Mouse (Mus musculus): ENCODE results near the gene Irak3.
"Not testable (repeated sequence)": the region's sequence is repeated elsewhere in the genome, so short reads cannot be mapped to it uniquely, and the experiment has no call there.

Irak3 gene

GRCm38 (mm10) chr10:120233655-120234367 lies 31.9 kb upstream of the Irak3 start:
- no peaks in the 10 kb centered on the region for H3K9me3 ChIP-seq (ENCODE audit: low read length)
- H3K36me3 ChIP-seq (ENCODE audit: insufficient read depth, low read length): peaks cover 40% of the 10 kb centered on the region
- TF ChIP-seq POU5F1 (IDR thresholded peaks at IDR 0.05; ENCODE audit: borderline replicate concordance, low read length): no peak
- TF ChIP-seq NANOG (IDR thresholded peaks at IDR 0.05; ENCODE audit: borderline replicate concordance, low read length): no peak
- TF ChIP-seq CTCF (conservative IDR thresholded peaks at IDR 0.05; ENCODE audit: low read length): peak; percentile 80
- H3K27me3 ChIP-seq (ENCODE audit: insufficient read depth, low read length): 0 out of 2 replicates have a peak, but pooled peaks cover 11% of the 10 kb centered on the region
- peak overlapping the region; percentile 46 for H3K4me3 ChIP-seq (replicated peaks; ENCODE audit: low read length)
- peaks cover 39% of the 10 kb centered on the region for H3K4me1 ChIP-seq (replicated peaks; ENCODE audit: low read depth, low read length)

- TF ChIP-seq POU5F1 (IDR thresholded peaks at IDR 0.05; ENCODE audit: borderline replicate concordance, low read length) (no peak), CTCF (conservative IDR thresholded peaks at IDR 0.05; ENCODE audit: low read length) (peak; percentile 90)
- H3K36me3 ChIP-seq (ENCODE audit: insufficient read depth, low read length): peaks cover 48% of the 10 kb centered on the region
Observed at GRCm38 (mm10) chr10:120231718-120232117, 29.8 kb upstream of the Irak3 start.

GRCm38 (mm10) chr10:120226871-120227661 lies 25.1 kb upstream of the Irak3 start, which contains the start of gene Llph:
Gene Llph, plus strand, starts transcription at chr10:120227070.
- Histone ChIP-seq H3K27me3 (ENCODE audit: insufficient read depth, low read length) (no peaks in the 10 kb centered on the region), H3K36me3 (ENCODE audit: insufficient read depth, low read length) (peaks cover 45% of the 10 kb centered on the region), H3K4me1 (replicated peaks; ENCODE audit: low read depth, low read length) (peaks cover 40% of the 10 kb centered on the region), H3K4me3 (replicated peaks; ENCODE audit: low read length) (peak within 1 kb of the TSS; percentile 100), H3K9me3 (ENCODE audit: low read length) (no peaks in the 10 kb centered on the region)
- TF ChIP-seq NANOG (IDR thresholded peaks at IDR 0.05; ENCODE audit: borderline replicate concordance, low read length) (no peak), POU5F1 (IDR thresholded peaks at IDR 0.05; ENCODE audit: borderline replicate concordance, low read length) (no peak), CTCF (conservative IDR thresholded peaks at IDR 0.05; ENCODE audit: low read length) (no peak)

More at GRCm38 (mm10) chr10:120231718-120232117, 29.8 kb upstream of the Irak3 start:
- H3K9me3 ChIP-seq (ENCODE audit: low read length): no peaks in the 10 kb centered on the region
- H3K4me1 ChIP-seq (replicated peaks; ENCODE audit: low read depth, low read length): peaks cover 44% of the 10 kb centered on the region
- no peak overlapping the region for H3K4me3 ChIP-seq (replicated peaks; ENCODE audit: low read length)
- 0 out of 2 replicates have a peak, but pooled peaks cover 3% of the 10 kb centered on the region for H3K27me3 ChIP-seq (ENCODE audit: insufficient read depth, low read length)

- TF ChIP-seq POU5F1 (IDR thresholded peaks at IDR 0.05; ENCODE audit: borderline replicate concordance, low read length) (no peak), CTCF (conservative IDR thresholded peaks at IDR 0.05; ENCODE audit: low read length) (no peak), NANOG (IDR thresholded peaks at IDR 0.05; ENCODE audit: borderline replicate concordance, low read length) (no peak)
- Histone ChIP-seq H3K9me3 (ENCODE audit: low read length) (no peaks in the 10 kb centered on the region), H3K4me3 (replicated peaks; ENCODE audit: low read length) (no peak overlapping the region), H3K4me1 (replicated peaks; ENCODE audit: low read depth, low read length) (no peaks in the 10 kb centered on the region), H3K36me3 (ENCODE audit: insufficient read depth, low read length) (peaks cover 41% of the 10 kb centered on the region), H3K27me3 (ENCODE audit: insufficient read depth, low read length) (no peaks in the 10 kb centered on the region)
Observed at GRCm38 (mm10) chr10:120220776-120221175, 18.8 kb upstream of the Irak3 start.

GRCm38 (mm10) chr10:120219578-120220359 lies 17.8 kb upstream of the Irak3 start:
- H3K4me1 ChIP-seq (replicated peaks; ENCODE audit: low read depth, low read length): no peaks in the 10 kb centered on the region
- TF ChIP-seq NANOG (IDR thresholded peaks at IDR 0.05; ENCODE audit: borderline replicate concordance, low read length) (no peak), CTCF (conservative IDR thresholded peaks at IDR 0.05; ENCODE audit: low read length) (no peak), POU5F1 (IDR thresholded peaks at IDR 0.05; ENCODE audit: borderline replicate concordance, low read length) (no peak)
- no peak overlapping the region for H3K4me3 ChIP-seq (replicated peaks; ENCODE audit: low read length)
- H3K9me3 ChIP-seq (ENCODE audit: low read length): no peaks in the 10 kb centered on the region
- H3K27me3 ChIP-seq (ENCODE audit: insufficient read depth, low read length): no peaks in the 10 kb centered on the region
- H3K36me3 ChIP-seq (ENCODE audit: insufficient read depth, low read length): peaks cover 45% of the 10 kb centered on the region

GRCm38 (mm10) chr10:120218996-120219395 lies 17.1 kb upstream of the Irak3 start:
- H3K9me3 ChIP-seq (ENCODE audit: low read length): no peaks in the 10 kb centered on the region
- TF ChIP-seq NANOG (IDR thresholded peaks at IDR 0.05; ENCODE audit: borderline replicate concordance, low read length): no peak
- no peak for TF ChIP-seq CTCF (conservative IDR thresholded peaks at IDR 0.05; ENCODE audit: low read length)
- no peak for TF ChIP-seq POU5F1 (IDR thresholded peaks at IDR 0.05; ENCODE audit: borderline replicate concordance, low read length)
- no peaks in the 10 kb centered on the region for H3K4me1 ChIP-seq (replicated peaks; ENCODE audit: low read depth, low read length)
- no peak overlapping the region for H3K4me3 ChIP-seq (replicated peaks; ENCODE audit: low read length)
- H3K27me3 ChIP-seq (ENCODE audit: insufficient read depth, low read length): no peaks in the 10 kb centered on the region
- peaks cover 41% of the 10 kb centered on the region for H3K36me3 ChIP-seq (ENCODE audit: insufficient read depth, low read length)

- H3K4me1 ChIP-seq (replicated peaks; ENCODE audit: low read depth, low read length); H3K9me3 ChIP-seq (ENCODE audit: low read length); H3K4me3 ChIP-seq (replicated peaks; ENCODE audit: low read length); H3K27me3 ChIP-seq (ENCODE audit: insufficient read depth, low read length): not testable (repeated sequence)
- H3K36me3 ChIP-seq (ENCODE audit: insufficient read depth, low read length): peaks cover 38% of the 10 kb centered on the region
Observed at GRCm38 (mm10) chr10:120217099-120217498, 15.2 kb upstream of the Irak3 start.

GRCm38 (mm10) chr10:120210096-120210495 lies 8.2 kb upstream of the Irak3 start:
- H3K4me3 ChIP-seq (replicated peaks; ENCODE audit: low read length): no peak overlapping the region
- TF ChIP-seq NANOG (IDR thresholded peaks at IDR 0.05; ENCODE audit: borderline replicate concordance, low read length) (no peak), POU5F1 (IDR thresholded peaks at IDR 0.05; ENCODE audit: borderline replicate concordance, low read length) (no peak), CTCF (conservative IDR thresholded peaks at IDR 0.05; ENCODE audit: low read length) (no peak)
- no peaks in the 10 kb centered on the region for H3K27me3 ChIP-seq (ENCODE audit: insufficient read depth, low read length)
- H3K4me1 ChIP-seq (replicated peaks; ENCODE audit: low read depth, low read length): peaks cover 28% of the 10 kb centered on the region
- H3K9me3 ChIP-seq (ENCODE audit: low read length): peaks cover 6% of the 10 kb centered on the region
- H3K36me3 ChIP-seq (ENCODE audit: insufficient read depth, low read length): no peaks in the 10 kb centered on the region; the same call in 1 of the 2 replicates
